Mouse (Mus musculus): ENCODE measurements at regions not wholly inside any gene's neighbourhood (a gene's known extent, or its start where the extent isn't known, plus 50 kb on each side); places are given as distances from the start of the nearest gene placed in this dataset.

- DNase-seq (ENCODE audit: low read depth, low spot score) = no peak
Observed at GRCm38 (mm10) chr5:50570701-50571100, 511.9 kb upstream of the Adgra3 start.

GRCm38 (mm10) chr5:50551125-50551524 is 492.3 kb upstream of the Adgra3 start:
- peak; percentile 3 for DNase-seq (ENCODE audit: low read depth, low spot score)

- no peak for DNase-seq (ENCODE audit: low read depth, low spot score)
Observed at GRCm38 (mm10) chr5:50512539-50512938, 453.7 kb upstream of the Adgra3 start.

- DNase-seq (ENCODE audit: low read depth, low spot score) = no peak
Observed at GRCm38 (mm10) chr5:50509696-50510421, 451.1 kb upstream of the Adgra3 start.

- no peak for DNase-seq (ENCODE audit: low read depth, low spot score)
Observed at GRCm38 (mm10) chr5:50490223-50490622, 431.4 kb upstream of the Adgra3 start.

GRCm38 (mm10) chr5:50476985-50477384 is 418.2 kb upstream of the Adgra3 start:
- DNase-seq (ENCODE audit: low read depth, low spot score) = peak; percentile 27

GRCm38 (mm10) chr5:50461491-50461890 is 402.7 kb upstream of the Adgra3 start:
- no peak for DNase-seq (ENCODE audit: low read depth, low spot score)

GRCm38 (mm10) chr5:50457621-50458020 is 398.8 kb upstream of the Adgra3 start:
- DNase-seq (ENCODE audit: low read depth, low spot score) = no peak

- no peak for DNase-seq (ENCODE audit: low read depth, low spot score)
Observed at GRCm38 (mm10) chr5:50454387-50454786, 395.6 kb upstream of the Adgra3 start.

- DNase-seq (ENCODE audit: low read depth, low spot score) = no peak
Observed at GRCm38 (mm10) chr5:50406923-50407322, 348.1 kb upstream of the Adgra3 start.

- DNase-seq (ENCODE audit: low read depth, low spot score) = no peak
Observed at GRCm38 (mm10) chr5:50406520-50406919, 347.7 kb upstream of the Adgra3 start.
